Mouse (Mus musculus): ENCODE data around the gene Olfr98. TPM values are rescaled to one million over a fixed set of nuclear protein-coding genes. Genes with fewer than 3 reads are reported as not detected.

The Olfr98 gene
- total and polyA plus RNA-seq, 3 experiments, result not detected

GRCm38 (mm10) chr17:37213018-37213417, 50.5 kb downstream of the Olfr98 start, which contains the start of gene Olfr95:
Gene Olfr95 (minus strand): TSS chr17:37213118.
- Histone ChIP-seq H3K4me1 (ENCODE audit: control insufficient read depth in 1 of 2, insufficient read depth in 2 of 2, low read length in 2 of 2) (no peaks in the 10 kb centered on the region), H3K4me3 (ENCODE audit: control insufficient read depth in 1 of 2, insufficient read depth in 1 of 2, low read depth in 2 of 2, low read length in 2 of 2) (no peak within 1 kb of the TSS), H3K79me2 (ENCODE audit: control insufficient read depth, insufficient read depth, low read length, poor library complexity) (no peaks in the 10 kb centered on the region), H3K36me3 (ENCODE audit: control insufficient read depth in 1 of 2, insufficient read depth in 2 of 2, low read length in 2 of 2) (no peaks in the 10 kb centered on the region), H3K27ac (ENCODE audit: control insufficient read depth, low read depth, low read length) (no peak within 1 kb of the TSS), H3K9me3 (replicated peaks; ENCODE audit: insufficient read depth, low read length) (no peaks in the 10 kb centered on the region), H3K27me3 (ENCODE audit: control insufficient read depth in 1 of 2, insufficient read depth in 2 of 2, low read length in 2 of 2) (peaks cover 0 to 5% of the 10 kb centered on the region in 2 experiments; a peak in 3 of 4 replicates), H3K9ac (ENCODE audit: control insufficient read depth, low read depth, low read length, poor library complexity, severe bottlenecking) (no peak within 1 kb of the TSS)
- TF ChIP-seq ZMIZ1 (IDR thresholded peaks at IDR 0.05; ENCODE audit: low read depth, low read length) (no peak), BHLHE40 (IDR thresholded peaks at IDR 0.05; ENCODE audit: borderline replicate concordance, low read depth, low read length) (no peak), POLR2AphosphoS5 (IDR thresholded peaks at IDR 0.05; ENCODE audit: borderline replicate concordance, low read depth, low read length) (no peak), ZC3H11A (IDR thresholded peaks at IDR 0.05; ENCODE audit: low read depth, low read length) (no peak), GATA1 (IDR thresholded peaks at IDR 0.05; ENCODE audit: low read depth, low read length) (no peak), ZNF384 (IDR thresholded peaks at IDR 0.05; ENCODE audit: low read depth, low read length) (no peak), NRF1 (IDR thresholded peaks at IDR 0.05; ENCODE audit: insufficient read depth, low read depth, low read length, poor library complexity, severe bottlenecking) (no peak), HCFC1 (IDR thresholded peaks at IDR 0.05; ENCODE audit: low read depth, low read length) (no peak), EP300 (IDR thresholded peaks at IDR 0.05; ENCODE audit: low read depth in 1 of 2, low read length in 2 of 2) (no peak), TCF12 (IDR thresholded peaks at IDR 0.05; ENCODE audit: low read depth, low read length) (no peak), MYC (IDR thresholded peaks at IDR 0.05; ENCODE audit: low read depth, low read length) (no peak), SMC3 (IDR thresholded peaks at IDR 0.05; ENCODE audit: low read depth, low read length) (no peak), MEF2A (IDR thresholded peaks at IDR 0.05; ENCODE audit: extremely low read depth, insufficient replicate concordance, low read depth, low read length, poor library complexity, severe bottlenecking) (no peak), JUND (IDR thresholded peaks at IDR 0.05; ENCODE audit: low read depth, low read length) (no peak), ZKSCAN1 (IDR thresholded peaks at IDR 0.05; ENCODE audit: low read depth, low read length) (no peak), POLR2AphosphoS2 (IDR thresholded peaks at IDR 0.05; ENCODE audit: low read length) (no peak), TBP (IDR thresholded peaks at IDR 0.05; ENCODE audit: low read depth, low read length) (no peak), MAFK (IDR thresholded peaks at IDR 0.05; ENCODE audit: borderline replicate concordance, low read depth, low read length) (no peak), SIN3A (IDR thresholded peaks at IDR 0.05; ENCODE audit: low read length) (no peak), POLR2A (IDR thresholded peaks at IDR 0.05; ENCODE audit: control insufficient read depth in 1 of 2, insufficient read depth in 1 of 2, low read depth in 1 of 2, low read length in 2 of 2, poor library complexity in 1 of 2) (no peak)
- DNase-seq (ENCODE audit: low read depth, low spot score), result no peak

Other genes with a start within 250 kb of the Olfr98 start
- not detected in 2 replicates for gene Mog, start 240.4 kb downstream of the Olfr98 start, total RNA-seq (2012; rRNA removed)
- gene Mog, start 240.4 kb downstream of the Olfr98 start, polyA plus RNA-seq (2012; ENCODE audit: insufficient read depth in 1 of 2, insufficient read length in 2 of 2, low read depth in 1 of 2, low replicate concordance in 2 of 2, missing spikeins in 1 of 2), result not detected
- gene Gabbr1, start 217.8 kb downstream of the Olfr98 start, total RNA-seq (2012; rRNA removed), result 1.5 and 2.2 TPM in 2 replicates
- 10 to 100 TPM in 1 of 2 experiments, not detected in 1; 14.6 TPM for gene Gabbr1, start 217.8 kb downstream of the Olfr98 start, polyA plus RNA-seq (2012; ENCODE audit: insufficient read depth in 1 of 2, insufficient read length in 2 of 2, low read depth in 1 of 2, low replicate concordance in 2 of 2, missing spikeins in 1 of 2)
- 0.08 TPM in 1 of 2 replicates, not detected in the other for gene Olfr90, start 175.2 kb downstream of the Olfr98 start, total RNA-seq (2012; rRNA removed)
- under 1 TPM in 1 of 2 experiments, not detected in 1; 0.08 TPM for gene Olfr90, start 175.2 kb downstream of the Olfr98 start, polyA plus RNA-seq (2012; ENCODE audit: insufficient read depth in 1 of 2, insufficient read length in 2 of 2, low read depth in 1 of 2, low replicate concordance in 2 of 2, missing spikeins in 1 of 2)
- gene Olfr91, start 165.5 kb downstream of the Olfr98 start, total RNA-seq (2012; rRNA removed), result not detected in 2 replicates
- not detected for gene Olfr91, start 165.5 kb downstream of the Olfr98 start, polyA plus RNA-seq (2012; ENCODE audit: insufficient read depth in 1 of 2, insufficient read length in 2 of 2, low read depth in 1 of 2, low replicate concordance in 2 of 2, missing spikeins in 1 of 2)
- not detected in 2 replicates for gene Olfr92, start 143.7 kb downstream of the Olfr98 start, total RNA-seq (2012; rRNA removed)
- gene Olfr92, start 143.7 kb downstream of the Olfr98 start, polyA plus RNA-seq (2012; ENCODE audit: insufficient read depth in 1 of 2, insufficient read length in 2 of 2, low read depth in 1 of 2, low replicate concordance in 2 of 2, missing spikeins in 1 of 2), result not detected
- not detected in 2 replicates for gene Olfr93, start 102.3 kb downstream of the Olfr98 start, total RNA-seq (2012; rRNA removed)
- not detected for gene Olfr93, start 102.3 kb downstream of the Olfr98 start, polyA plus RNA-seq (2012; ENCODE audit: insufficient read depth in 1 of 2, insufficient read length in 2 of 2, low read depth in 1 of 2, low replicate concordance in 2 of 2, missing spikeins in 1 of 2)
- gene Ubd, start 69.9 kb downstream of the Olfr98 start, total RNA-seq (2012; rRNA removed), result not detected in 2 replicates
- gene Ubd, start 69.9 kb downstream of the Olfr98 start, polyA plus RNA-seq (2012; ENCODE audit: insufficient read depth in 1 of 2, insufficient read length in 2 of 2, low read depth in 1 of 2, low replicate concordance in 2 of 2, missing spikeins in 1 of 2), result not detected
- gene Olfr94, start 62.8 kb downstream of the Olfr98 start, total RNA-seq (2012; rRNA removed), result not detected in 2 replicates
- gene Olfr94, start 62.8 kb downstream of the Olfr98 start, polyA plus RNA-seq (2012; ENCODE audit: insufficient read depth in 1 of 2, insufficient read length in 2 of 2, low read depth in 1 of 2, low replicate concordance in 2 of 2, missing spikeins in 1 of 2), result not detected
- not detected in 2 replicates for gene Olfr95, start 50.6 kb downstream of the Olfr98 start, total RNA-seq (2012; rRNA removed)
- gene Olfr95, start 50.6 kb downstream of the Olfr98 start, polyA plus RNA-seq (2012; ENCODE audit: insufficient read depth in 1 of 2, insufficient read length in 2 of 2, low read depth in 1 of 2, low replicate concordance in 2 of 2, missing spikeins in 1 of 2), result not detected
- not detected in 2 replicates for gene Olfr96, start 43.6 kb downstream of the Olfr98 start, total RNA-seq (2012; rRNA removed)
- not detected for gene Olfr96, start 43.6 kb downstream of the Olfr98 start, polyA plus RNA-seq (2012; ENCODE audit: insufficient read depth in 1 of 2, insufficient read length in 2 of 2, low read depth in 1 of 2, low replicate concordance in 2 of 2, missing spikeins in 1 of 2)
- gene Olfr97, start 26.4 kb downstream of the Olfr98 start, total RNA-seq (2012; rRNA removed), result not detected in 2 replicates
- not detected for gene Olfr97, start 26.4 kb downstream of the Olfr98 start, polyA plus RNA-seq (2012; ENCODE audit: insufficient read depth in 1 of 2, insufficient read length in 2 of 2, low read depth in 1 of 2, low replicate concordance in 2 of 2, missing spikeins in 1 of 2)
- 4.6 and 4.7 TPM in 2 replicates for gene H2-M3, start 6.5 kb upstream of the Olfr98 start, total RNA-seq (2012; rRNA removed)
- 1 to 10 TPM in 1 of 2 experiments, not detected in 1; 1.1 TPM for gene H2-M3, start 6.5 kb upstream of the Olfr98 start, polyA plus RNA-seq (2012; ENCODE audit: insufficient read depth in 1 of 2, insufficient read length in 2 of 2, low read depth in 1 of 2, low replicate concordance in 2 of 2, missing spikeins in 1 of 2)
- gene Olfr99, start 19.7 kb upstream of the Olfr98 start, total RNA-seq (2012; rRNA removed), result not detected in 2 replicates
- gene Olfr99, start 19.7 kb upstream of the Olfr98 start, polyA plus RNA-seq (2012; ENCODE audit: insufficient read depth in 1 of 2, insufficient read length in 2 of 2, low read depth in 1 of 2, low replicate concordance in 2 of 2, missing spikeins in 1 of 2), result not detected
- not detected in 2 replicates for gene Olfr101, start 40.6 kb upstream of the Olfr98 start, total RNA-seq (2012; rRNA removed)
- not detected for gene Olfr101, start 40.6 kb upstream of the Olfr98 start, polyA plus RNA-seq (2012; ENCODE audit: insufficient read depth in 1 of 2, insufficient read length in 2 of 2, low read depth in 1 of 2, low replicate concordance in 2 of 2, missing spikeins in 1 of 2)
- gene Olfr102, start 53.3 kb upstream of the Olfr98 start, total RNA-seq (2012; rRNA removed), result not detected in 2 replicates
- gene Olfr102, start 53.3 kb upstream of the Olfr98 start, polyA plus RNA-seq (2012; ENCODE audit: insufficient read depth in 1 of 2, insufficient read length in 2 of 2, low read depth in 1 of 2, low replicate concordance in 2 of 2, missing spikeins in 1 of 2), result not detected
- not detected in 2 replicates for gene Olfr103, start 75.9 kb upstream of the Olfr98 start, total RNA-seq (2012; rRNA removed)
- not detected for gene Olfr103, start 75.9 kb upstream of the Olfr98 start, polyA plus RNA-seq (2012; ENCODE audit: insufficient read depth in 1 of 2, insufficient read length in 2 of 2, low read depth in 1 of 2, low replicate concordance in 2 of 2, missing spikeins in 1 of 2)
- gene Olfr104-ps, start 95.8 kb upstream of the Olfr98 start, total RNA-seq (2012; rRNA removed), result not detected in 2 replicates
- not detected for gene Olfr104-ps, start 95.8 kb upstream of the Olfr98 start, polyA plus RNA-seq (2012; ENCODE audit: insufficient read depth in 1 of 2, insufficient read length in 2 of 2, low read depth in 1 of 2, low replicate concordance in 2 of 2, missing spikeins in 1 of 2)
- not detected in 2 replicates for gene Olfr105-ps, start 115.3 kb upstream of the Olfr98 start, total RNA-seq (2012; rRNA removed)
- gene Olfr105-ps, start 115.3 kb upstream of the Olfr98 start, polyA plus RNA-seq (2012; ENCODE audit: insufficient read depth in 1 of 2, insufficient read length in 2 of 2, low read depth in 1 of 2, low replicate concordance in 2 of 2, missing spikeins in 1 of 2), result not detected
- not detected in 2 replicates for gene Olfr106-ps, start 126.6 kb upstream of the Olfr98 start, total RNA-seq (2012; rRNA removed)
- not detected for gene Olfr106-ps, start 126.6 kb upstream of the Olfr98 start, polyA plus RNA-seq (2012; ENCODE audit: insufficient read depth in 1 of 2, insufficient read length in 2 of 2, low read depth in 1 of 2, low replicate concordance in 2 of 2, missing spikeins in 1 of 2)
- gene Olfr107, start 135.5 kb upstream of the Olfr98 start, total RNA-seq (2012; rRNA removed), result not detected in 2 replicates
- gene Olfr107, start 135.5 kb upstream of the Olfr98 start, polyA plus RNA-seq (2012; ENCODE audit: insufficient read depth in 1 of 2, insufficient read length in 2 of 2, low read depth in 1 of 2, low replicate concordance in 2 of 2, missing spikeins in 1 of 2), result not detected
- not detected in 2 replicates for gene Olfr108, start 181.7 kb upstream of the Olfr98 start, total RNA-seq (2012; rRNA removed)
- not detected for gene Olfr108, start 181.7 kb upstream of the Olfr98 start, polyA plus RNA-seq (2012; ENCODE audit: insufficient read depth in 1 of 2, insufficient read length in 2 of 2, low read depth in 1 of 2, low replicate concordance in 2 of 2, missing spikeins in 1 of 2)
- gene Olfr109, start 195.2 kb upstream of the Olfr98 start, total RNA-seq (2012; rRNA removed), result not detected in 2 replicates
- not detected for gene Olfr109, start 195.2 kb upstream of the Olfr98 start, polyA plus RNA-seq (2012; ENCODE audit: insufficient read depth in 1 of 2, insufficient read length in 2 of 2, low read depth in 1 of 2, low replicate concordance in 2 of 2, missing spikeins in 1 of 2)
- gene H2-M2, start 219.8 kb upstream of the Olfr98 start, total RNA-seq (2012; rRNA removed), result not detected in 2 replicates
- under 1 TPM in 1 of 2 experiments, not detected in 1; 0.88 TPM for gene H2-M2, start 219.8 kb upstream of the Olfr98 start, polyA plus RNA-seq (2012; ENCODE audit: insufficient read depth in 1 of 2, insufficient read length in 2 of 2, low read depth in 1 of 2, low replicate concordance in 2 of 2, missing spikeins in 1 of 2)
- gene Olfr110, start 228.7 kb upstream of the Olfr98 start, total RNA-seq (2012; rRNA removed), result not detected in 2 replicates
- not detected for gene Olfr110, start 228.7 kb upstream of the Olfr98 start, polyA plus RNA-seq (2012; ENCODE audit: insufficient read depth in 1 of 2, insufficient read length in 2 of 2, low read depth in 1 of 2, low replicate concordance in 2 of 2, missing spikeins in 1 of 2)
- gene Olfr111, start 244.3 kb upstream of the Olfr98 start, total RNA-seq (2012; rRNA removed), result not detected in 2 replicates
- gene Olfr111, start 244.3 kb upstream of the Olfr98 start, polyA plus RNA-seq (2012; ENCODE audit: insufficient read depth in 1 of 2, insufficient read length in 2 of 2, low read depth in 1 of 2, low replicate concordance in 2 of 2, missing spikeins in 1 of 2), result not detected